Mouse (Mus musculus) megakaryocyte-erythroid progenitor cell, adult 5-6 weeks (primary cell): ENCODE results near the gene Tm6sf1. TPM values are rescaled to one million over a fixed set of nuclear protein-coding genes. Genes with fewer than 3 reads are reported as not detected.

Experiments used
- ATAC-seq: replicated peaks from 2 replicates; pipeline ENCODE4 v1.8.0; 2016; ENCODE audit warnings: mild to moderate bottlenecking, inconsistent platforms; ENCODE audit not compliant: severe bottlenecking, poor library complexity, low FRiP score, low TSS enrichment
- total RNA-seq, 2 experiments: library from RNA; stranded (forward) in 1 of 2; stranded (reverse) in 1 of 2; fragments of 200-1000, 215-1000 nt in 1 of 2; fragments of >200 nt in 1 of 2; fragmentation: Nextera tagmentation in 1 of 2; gene quantifications; 2 replicates each; pipeline ENCODE4 v1.2.3; 2014 to 2017

The Tm6sf1 gene
- total RNA-seq, 2 experiments from 2014 or later = 4.8 to 7.4 TPM

GRCm38 (mm10) chr7:81849214-81849613 lies 9.6 kb upstream of the Tm6sf1 start:
- no peak for ATAC-seq

- no peak for ATAC-seq
Observed at GRCm38 (mm10) chr7:81849633-81850032, 9.2 kb upstream of the Tm6sf1 start.

GRCm38 (mm10) chr7:81850171-81850570 lies 8.6 kb upstream of the Tm6sf1 start:
- ATAC-seq = no peak

GRCm38 (mm10) chr7:81851706-81852105 lies 7.1 kb upstream of the Tm6sf1 start:
- no peak for ATAC-seq

- ATAC-seq = peak; percentile 76
Observed at GRCm38 (mm10) chr7:81854568-81855307, 4.1 kb upstream of the Tm6sf1 start.

- ATAC-seq = no peak
Observed at GRCm38 (mm10) chr7:81855694-81856093, 3.1 kb upstream of the Tm6sf1 start, which contains the start of gene Gm10160. TSS of gene Gm10160 (minus strand) at chr7:81855794.

- no peak for ATAC-seq
Observed at GRCm38 (mm10) chr7:81856221-81856620, 2.6 kb upstream of the Tm6sf1 start.

- no peak for ATAC-seq
Observed at GRCm38 (mm10) chr7:81858236-81858635, 565 bp upstream of the Tm6sf1 start.

GRCm38 (mm10) chr7:81860071-81860470 lies 1.3 kb downstream of the Tm6sf1 start:
- peak; percentile 34; the same call in 1 of the 2 replicates for ATAC-seq

- no peak for ATAC-seq
Observed at GRCm38 (mm10) chr7:81860996-81861395, 2.2 kb downstream of the Tm6sf1 start.

GRCm38 (mm10) chr7:81861461-81861860 lies 2.7 kb downstream of the Tm6sf1 start:
- no peak for ATAC-seq

GRCm38 (mm10) chr7:81861921-81862320 lies 3.1 kb downstream of the Tm6sf1 start:
- ATAC-seq = no peak

GRCm38 (mm10) chr7:81862587-81863583 lies 4.1 kb downstream of the Tm6sf1 start:
- ATAC-seq = 0 out of 2 replicates have a peak, but pooled peaks have one; percentile 6

- ATAC-seq = no peak
Observed at GRCm38 (mm10) chr7:81864552-81864951, 5.8 kb downstream of the Tm6sf1 start.

- ATAC-seq = no peak
Observed at GRCm38 (mm10) chr7:81865937-81866336, 7.1 kb downstream of the Tm6sf1 start.

- ATAC-seq = no peak
Observed at GRCm38 (mm10) chr7:81867231-81867930, 8.6 kb downstream of the Tm6sf1 start.

- peak; percentile 94 for ATAC-seq
Observed at GRCm38 (mm10) chr7:81868158-81868557, 9.4 kb downstream of the Tm6sf1 start.

- ATAC-seq = no peak
Observed at GRCm38 (mm10) chr7:81872493-81873013, 13.8 kb downstream of the Tm6sf1 start.

- no peak for ATAC-seq
Observed at GRCm38 (mm10) chr7:81873807-81874206, 15.0 kb downstream of the Tm6sf1 start.
